Mouse (Mus musculus): ENCODE data around the gene Gm6525. TPM values are rescaled to one million over a fixed set of nuclear protein-coding genes. Genes with fewer than 3 reads are reported as not detected.

Gene Gm6525
- polyA plus RNA-seq, 1 experiment: not detected

DNA sequence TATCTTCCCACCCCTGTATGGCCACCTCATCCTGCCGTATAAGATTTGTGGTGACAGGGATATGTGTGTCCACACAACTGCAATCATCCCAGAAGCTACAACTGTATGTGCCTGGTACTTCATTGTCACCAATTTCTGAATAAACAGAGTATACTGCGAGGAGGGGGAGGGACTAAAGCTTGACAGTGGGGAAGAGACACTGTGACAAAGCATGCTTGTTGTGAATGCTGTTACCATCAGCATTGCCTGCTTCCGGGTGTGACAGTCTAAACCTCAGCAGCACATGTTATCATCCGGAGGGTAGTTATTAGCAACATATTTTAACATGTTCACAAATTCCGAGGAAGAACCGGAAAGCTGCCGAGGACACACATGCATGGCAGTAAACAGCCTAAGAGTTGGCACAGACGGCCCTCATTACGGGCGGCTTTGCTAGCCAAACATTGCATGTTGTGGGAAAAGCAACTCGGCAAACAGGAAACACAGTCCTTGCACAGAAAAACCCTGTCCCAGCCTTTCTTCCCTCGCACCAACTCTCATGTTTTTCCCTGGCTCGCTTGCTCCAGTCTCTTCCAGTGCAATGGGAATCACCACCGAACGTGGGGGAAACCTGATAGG is 41.9 kb downstream of the Gm6525 start:
- Histone ChIP-seq H3K27ac (replicated peaks; ENCODE audit: low read depth, low read length) (0 out of 2 replicates have a peak overlapping the region, but pooled peaks have one; percentile 7), H3K4me3 (ENCODE audit: insufficient read depth, low read depth, low read length) (no peak overlapping the region), H3K4me1 (ENCODE audit: control insufficient read depth, insufficient read depth, insufficient read length, low read length) (peaks cover 34% of the 10 kb centered on the region)

DNA sequence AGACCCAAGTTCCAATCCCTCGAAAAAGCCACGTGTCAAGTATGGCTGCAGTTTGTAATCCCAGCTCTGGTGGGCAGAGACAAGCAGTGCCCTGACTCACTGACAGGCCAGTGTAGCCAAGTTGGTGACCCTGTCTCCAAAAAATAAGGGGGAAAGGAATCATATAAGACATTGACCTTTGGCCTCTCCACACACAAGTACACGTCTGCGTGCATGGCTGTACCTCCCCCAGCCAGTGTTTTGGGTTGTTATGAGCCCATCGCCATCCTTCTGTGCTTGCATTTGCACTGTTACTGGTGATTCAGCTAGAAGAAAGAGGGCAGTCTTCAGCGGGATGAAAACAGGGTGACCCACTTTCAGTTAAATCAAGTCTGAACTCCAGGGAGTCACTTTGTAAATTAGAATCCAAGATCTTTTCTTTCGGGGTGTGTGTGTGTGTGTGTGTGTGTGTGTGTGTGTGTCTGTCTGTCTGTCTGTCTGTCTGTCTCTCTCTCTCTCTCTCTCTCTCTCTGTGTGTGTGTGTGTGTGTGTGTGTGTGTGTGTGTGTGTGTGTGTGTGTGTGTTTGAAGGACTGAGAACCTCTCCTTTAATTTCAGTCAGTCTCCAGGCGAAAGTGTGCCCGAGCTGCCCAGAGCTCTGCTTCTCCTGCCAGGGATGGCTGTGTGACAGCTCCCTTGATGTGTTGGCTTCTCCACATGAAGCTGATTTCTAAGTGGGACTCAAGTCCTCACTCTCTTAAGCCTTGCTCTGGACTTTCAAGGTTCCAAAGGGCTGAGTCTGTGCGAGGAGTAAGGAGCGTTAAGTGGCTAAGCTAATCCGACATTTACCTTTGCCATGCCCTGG is 43.4 kb downstream of the Gm6525 start:
- Histone ChIP-seq H3K27ac (replicated peaks; ENCODE audit: low read depth, low read length) (peak overlapping the region; percentile 27), H3K4me1 (ENCODE audit: control insufficient read depth, insufficient read depth, insufficient read length, low read length) (peaks cover 37% of the 10 kb centered on the region), H3K4me3 (ENCODE audit: insufficient read depth, low read depth, low read length) (no peak overlapping the region)

DNA sequence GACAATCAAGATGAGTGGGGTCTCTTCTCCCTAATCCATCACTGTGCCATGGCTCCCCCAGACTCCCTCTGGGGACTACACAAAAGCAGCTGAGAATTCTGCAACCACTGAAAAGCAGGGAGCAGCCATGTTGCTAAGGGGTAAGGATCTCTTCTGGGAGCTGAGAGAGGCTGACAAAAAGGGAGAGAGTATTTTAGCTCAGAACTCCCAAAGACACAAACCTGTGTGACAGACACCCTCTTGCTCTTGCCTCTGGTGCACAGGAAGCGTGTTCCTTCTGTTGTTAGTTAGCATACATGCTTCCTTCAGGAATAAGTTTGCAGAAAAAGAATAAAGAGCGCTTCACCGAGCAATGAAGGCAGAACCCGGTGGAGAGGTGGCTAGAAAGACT is 44.1 kb downstream of the Gm6525 start:
- no peak overlapping the region for H3K4me3 ChIP-seq (ENCODE audit: insufficient read depth, low read depth, low read length)
- peak overlapping the region; percentile 27; the same call in 1 of the 2 replicates for H3K27ac ChIP-seq (replicated peaks; ENCODE audit: low read depth, low read length)
- peaks cover 37% of the 10 kb centered on the region for H3K4me1 ChIP-seq (ENCODE audit: control insufficient read depth, insufficient read depth, insufficient read length, low read length)

DNA sequence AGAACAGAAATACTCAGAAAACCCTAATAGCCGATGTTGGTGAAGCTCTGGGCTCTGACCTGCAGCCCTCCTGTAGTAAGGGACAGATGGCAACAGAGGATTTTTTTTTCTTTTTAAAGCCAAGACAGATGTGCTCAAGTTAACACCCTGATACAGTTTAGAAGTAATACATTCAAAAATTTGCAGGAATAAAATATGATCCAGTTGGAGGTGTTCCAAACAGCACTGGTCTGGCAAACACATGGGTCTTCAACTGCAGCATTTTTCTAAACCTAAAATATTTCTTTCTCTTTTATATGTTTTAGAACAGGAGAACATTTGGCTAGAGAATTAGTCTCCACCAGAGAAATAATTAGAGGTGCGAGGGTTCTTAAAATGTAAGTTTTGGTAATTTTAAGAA is 44.6 kb downstream of the Gm6525 start:
- Histone ChIP-seq H3K4me1 (ENCODE audit: control insufficient read depth, insufficient read depth, insufficient read length, low read length) (peaks cover 37% of the 10 kb centered on the region), H3K27ac (replicated peaks; ENCODE audit: low read depth, low read length) (no peak overlapping the region), H3K4me3 (ENCODE audit: insufficient read depth, low read depth, low read length) (no peak overlapping the region)

DNA sequence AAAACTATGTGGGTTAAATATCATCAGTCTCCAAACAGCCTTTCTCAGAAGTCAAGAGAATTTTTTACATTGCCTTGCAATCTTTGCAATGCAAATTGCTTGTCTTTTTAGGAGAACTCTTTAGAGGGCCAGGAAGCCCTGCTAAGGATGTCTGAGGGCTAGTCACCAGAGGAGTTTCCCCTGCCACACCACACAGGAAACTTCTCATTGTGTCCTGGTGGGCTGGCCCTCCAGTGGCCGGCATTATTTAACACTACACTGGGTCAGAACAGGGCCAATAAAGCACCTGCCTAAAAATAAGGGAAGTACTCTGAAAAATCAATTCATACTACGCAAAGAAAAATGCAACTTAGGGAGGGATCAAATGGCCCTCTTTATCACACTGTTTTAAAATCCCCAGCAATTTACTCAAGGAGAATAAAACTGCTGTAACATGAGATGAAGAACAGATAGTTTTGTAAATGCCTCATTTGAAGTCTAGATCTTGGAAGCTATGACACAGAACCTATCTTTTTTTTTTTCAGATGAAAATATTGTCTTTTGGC is 45.3 kb downstream of the Gm6525 start:
- Histone ChIP-seq H3K4me3 (ENCODE audit: insufficient read depth, low read depth, low read length) (no peak overlapping the region), H3K27ac (replicated peaks; ENCODE audit: low read depth, low read length) (no peak overlapping the region), H3K4me1 (ENCODE audit: control insufficient read depth, insufficient read depth, insufficient read length, low read length) (peaks cover 34% of the 10 kb centered on the region)

DNA sequence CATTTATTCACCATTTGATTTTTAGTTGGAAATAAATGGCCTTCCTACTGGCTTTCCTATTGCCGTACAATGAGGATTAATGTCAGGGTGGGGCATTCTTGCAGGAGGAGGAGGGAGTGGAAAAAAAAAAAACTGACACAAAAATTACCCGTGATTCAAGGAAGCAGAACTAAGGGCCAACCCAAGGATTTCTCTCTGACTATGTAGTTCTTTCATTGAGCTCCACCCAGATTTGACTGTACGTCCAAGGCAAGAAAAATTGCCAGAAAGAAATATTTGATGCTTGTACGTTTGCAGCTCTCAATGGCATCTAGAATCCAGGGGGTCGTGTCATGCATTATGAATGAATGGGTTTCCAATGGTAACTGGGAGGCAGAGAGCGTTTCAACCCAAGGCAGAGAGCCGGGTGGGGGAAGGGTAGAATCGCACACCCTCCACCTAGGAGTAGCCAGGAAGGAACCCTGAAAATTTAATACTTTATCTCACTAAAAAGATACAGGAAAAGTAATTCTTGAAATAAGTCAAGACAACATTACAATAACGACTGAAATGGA is 45.9 kb downstream of the Gm6525 start:
- Histone ChIP-seq H3K27ac (replicated peaks; ENCODE audit: low read depth, low read length) (no peak overlapping the region), H3K4me1 (ENCODE audit: control insufficient read depth, insufficient read depth, insufficient read length, low read length) (peaks cover 28% of the 10 kb centered on the region), H3K4me3 (ENCODE audit: insufficient read depth, low read depth, low read length) (no peak overlapping the region)

DNA sequence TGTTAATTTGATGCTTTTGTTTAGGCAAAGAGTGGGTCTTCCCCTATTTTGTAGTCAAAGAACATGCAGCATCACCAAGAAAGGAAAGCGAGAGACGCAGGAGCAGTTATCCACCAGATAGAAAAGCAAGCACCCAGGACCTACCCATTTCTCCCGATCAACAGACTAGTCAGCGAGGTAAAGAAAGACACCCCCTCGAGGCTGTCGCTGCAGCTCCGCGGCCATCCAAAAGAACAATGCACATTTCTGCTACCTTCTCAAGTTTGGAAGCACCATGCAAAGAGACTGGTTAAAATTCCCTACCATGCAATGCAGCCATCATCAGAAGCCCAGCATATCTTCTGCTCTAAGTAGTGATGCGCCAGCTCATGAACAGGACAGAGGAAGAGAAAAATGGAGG is 46.4 kb downstream of the Gm6525 start:
- no peak overlapping the region for H3K27ac ChIP-seq (replicated peaks; ENCODE audit: low read depth, low read length)
- H3K4me3 ChIP-seq (ENCODE audit: insufficient read depth, low read depth, low read length): peak overlapping the region; percentile 53
- peaks cover 23% of the 10 kb centered on the region for H3K4me1 ChIP-seq (ENCODE audit: control insufficient read depth, insufficient read depth, insufficient read length, low read length)

DNA sequence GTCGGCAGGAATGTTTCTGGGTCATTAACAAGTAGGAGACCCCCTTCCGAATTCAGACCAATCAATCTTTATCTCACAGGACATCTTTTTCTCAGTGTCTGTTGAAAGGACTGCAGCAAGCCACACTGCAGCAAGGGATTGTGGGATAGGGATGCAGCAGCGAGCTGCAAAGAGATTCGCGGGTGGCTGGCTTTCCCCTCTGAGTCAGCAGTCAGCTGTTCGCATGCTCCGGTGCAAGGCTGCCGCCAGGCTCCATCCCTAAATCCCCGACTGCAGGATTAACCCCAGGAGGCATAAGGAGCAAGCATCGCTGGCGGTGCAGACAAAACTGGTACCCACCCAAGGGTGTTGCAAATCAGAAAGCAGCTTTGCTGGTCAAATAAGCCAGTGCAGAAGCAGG is 46.8 kb downstream of the Gm6525 start:
- no peak overlapping the region for H3K27ac ChIP-seq (replicated peaks; ENCODE audit: low read depth, low read length)

More for the DNA sequence above, 46.8 kb downstream of the Gm6525 start:
- Histone ChIP-seq H3K4me1 (ENCODE audit: control insufficient read depth, insufficient read depth, insufficient read length, low read length) (peaks cover 20% of the 10 kb centered on the region), H3K4me3 (ENCODE audit: insufficient read depth, low read depth, low read length) (peak overlapping the region; percentile 53)

Other genes with a start within 250 kb of the Gm6525 start
- gene Tmem131l, start 133.9 kb upstream of the Gm6525 start, polyA plus RNA-seq (2012; ENCODE audit: insufficient read depth, insufficient read length, missing spikeins): 8.4 and 9.8 TPM in 2 replicates
- 20.3 and 21.4 TPM in 2 replicates for gene Mnd1, start 18.3 kb upstream of the Gm6525 start, polyA plus RNA-seq (2012; ENCODE audit: insufficient read depth, insufficient read length, missing spikeins)
- 14.0 and 14.2 TPM in 2 replicates for gene Trim2, start 132.8 kb downstream of the Gm6525 start, polyA plus RNA-seq (2012; ENCODE audit: insufficient read depth, insufficient read length, missing spikeins)